12 mouse cellular contexts compared by ENCODE assay signal in genomic region chr13:64526515-64527285, GRCm38 (mm10). TPM values are rescaled to one million over a fixed set of nuclear protein-coding genes. Genes with fewer than 3 reads are reported as not detected.
DNase-seq lines count a peak whose midpoint lies in the region; ATAC-seq lines count a peak whose summit lies in the region.
"Had no signal": no experiment of that assay in that cellular context is flagged by ENCODE, and none has a peak within 500 bp of the region (broad histone marks: within the 10 kb centered on the region; RNA-seq: fewer than 3 reads in every experiment).

No protein-coding gene starts in this region.

- H3K27ac ChIP-seq in hindbrain, embryonic 16.5 days (ENCODE audit: low read depth, low read length) = no peak overlapping the region
- H3K27ac ChIP-seq in midbrain, embryonic 14.5 days (replicated peaks; ENCODE audit: low read depth, low read length) = no peak overlapping the region
- H3K27ac ChIP-seq: liver, embryonic 14.5 days had no signal

- H3K27me3 ChIP-seq in hindbrain, embryonic 16.5 days (replicated peaks; ENCODE audit: control insufficient read depth, insufficient read depth, low read length) = no peaks in the 10 kb centered on the region
- no peaks in the 10 kb centered on the region for H3K27me3 ChIP-seq in midbrain, embryonic 14.5 days (ENCODE audit: control insufficient read depth, insufficient read depth, low read length)

- ATAC-seq in hindbrain, embryonic 16.5 days = peak; percentile 84
- peak; percentile 76 for ATAC-seq in midbrain, embryonic 14.5 days (ENCODE audit: low FRiP score, low TSS enrichment)
- ATAC-seq in activated CD4-positive, CD25-positive, alpha-beta regulatory T cell, adult 4 months = no peak

- no peaks in the 10 kb centered on the region for H3K9me3 ChIP-seq in hindbrain, embryonic 16.5 days (ENCODE audit: control insufficient read depth, low read length)
- no peaks in the 10 kb centered on the region for H3K9me3 ChIP-seq in midbrain, embryonic 14.5 days (ENCODE audit: control insufficient read depth, low read length)

- 70% methylated on average over 15 of the region's 15 CpGs for WGBS in hindbrain, embryonic 16.5 days
- 67% methylated on average over 15 of the region's 15 CpGs for WGBS in midbrain, embryonic 14.5 days

- no peak overlapping the region for H3K4me3 ChIP-seq in hindbrain, embryonic 16.5 days (ENCODE audit: low read length)
- no peak overlapping the region for H3K4me3 ChIP-seq in midbrain, embryonic 14.5 days (replicated peaks; ENCODE audit: low read depth, low read length)

- no peak overlapping the region for H3K9ac ChIP-seq in hindbrain, embryonic 16.5 days (ENCODE audit: low read depth, low read length)
- H3K9ac ChIP-seq in midbrain, embryonic 14.5 days (replicated peaks; ENCODE audit: low read length) = no peak overlapping the region
- H3K9ac ChIP-seq: liver, embryonic 14.5 days had no signal

- peak; percentile 20 for DNase-seq in R1 (ENCODE audit: low read depth, low spot score)
- DNase-seq in cerebellum, postnatal 25 days = peak; percentile 23 to 46
- DNase-seq in midbrain, embryonic 14.5 days = peak; percentile 76
- DNase-seq in adrenal gland, postnatal 10 days = no peak
- DNase-seq in embryo, embryonic 10.5 days (ENCODE audit: low spot score) = no peak

- H3K36me3 ChIP-seq in hindbrain, embryonic 16.5 days (ENCODE audit: control insufficient read depth, insufficient read depth, low read length) = no peaks in the 10 kb centered on the region
- H3K36me3 ChIP-seq in midbrain, embryonic 14.5 days (ENCODE audit: control insufficient read depth, insufficient read depth, low read length) = no peaks in the 10 kb centered on the region

- no peaks in the 10 kb centered on the region for H3K4me1 ChIP-seq in hindbrain, embryonic 16.5 days (ENCODE audit: control insufficient read depth, insufficient read depth, low read depth, low read length)
- H3K4me1 ChIP-seq in midbrain, embryonic 14.5 days (ENCODE audit: control insufficient read depth, insufficient read depth, low read length) = no peaks in the 10 kb centered on the region

- H3K4me2 ChIP-seq in hindbrain, embryonic 16.5 days (ENCODE audit: low read length) = no peak overlapping the region
- no peak overlapping the region for H3K4me2 ChIP-seq in midbrain, embryonic 14.5 days (ENCODE audit: low read length)

RNA-seq across cellular contexts. Expression of gene Fam240b, which starts 29.1 kb away (rescaled TPM):
- polyA plus RNA-seq in hindbrain, embryonic 16.5 days (2015; fragmentation: Nextera tagmentation; extraction: Ambion mirVana) = 0.24 TPM in 1 of 2 replicates, not detected in the other
- not detected in 2 replicates for polyA plus RNA-seq in midbrain, embryonic 14.5 days (2014; fragmentation: Nextera tagmentation; extraction: Ambion mirVana)
- not detected for polyA plus RNA-seq in activated CD4-positive, CD25-positive, alpha-beta regulatory T cell, adult 4 months (2017; shearing (Covaris generic))
- total RNA-seq in adrenal gland, postnatal 10 days (2021) = not detected
- total RNA-seq: adrenal gland, adult 18-20 months; hematopoietic stem cell, adult 5-6 weeks; megakaryocyte, adult 5-6 weeks had no signal
- polyA plus RNA-seq: large intestine, adult 2 months; liver, embryonic 14.5 days had no signal

Comparison
In these comparisons a context has a peak if more than half of its experiments do, and no peak if none do; other contexts are left out.
1. DNase-seq: peak in R1 (single experiment), cerebellum, postnatal 25 days (2 of 2) and midbrain, embryonic 14.5 days (single experiment); none in adrenal gland, postnatal 10 days (single experiment) and embryo, embryonic 10.5 days (single experiment).